Mouse (Mus musculus) stomach, embryonic 14.5 days (tissue): ENCODE data around the gene Skil. TPM values are rescaled to one million over a fixed set of nuclear protein-coding genes. Genes with fewer than 3 reads are reported as not detected.

Experiments
- ATAC-seq: fragments of 200-750 bp; cut with Nextera tagmentation; 2 replicates; pipeline ENCODE4 v1.8.0; 2017; ENCODE audit warnings: low read depth, moderate TSS enrichment; ENCODE audit not compliant: insufficient number of reproducible peaks, insufficient read depth, low FRiP score
- H3K27ac ChIP-seq: fragments of 300-500 bp; sonication (generic); 2 replicates; pipeline ENCODE4 v1.5.1; 2014; ENCODE audit warnings: mild to moderate bottlenecking, low read length, moderate library complexity, mixed read lengths
- H3K27me3 ChIP-seq: fragments of 300-500 bp; sonication (generic); 2 replicates; pipeline ENCODE4 v1.6.1; 2014; ENCODE audit warnings: low read length, control low read depth, mixed read lengths; ENCODE audit not compliant: control insufficient read depth, insufficient read depth
- H3K36me3 ChIP-seq: fragments of 300-500 bp; sonication (generic); 2 replicates; pipeline ENCODE4 v1.6.1; 2014; ENCODE audit warnings: mild to moderate bottlenecking, control low read depth, low read length, moderate library complexity, mixed read lengths; ENCODE audit not compliant: control insufficient read depth, insufficient read depth
- H3K4me1 ChIP-seq: fragments of 300-500 bp; sonication (generic); 2 replicates; pipeline ENCODE4 v1.6.1; 2014; ENCODE audit warnings: low read length, control low read depth, mixed read lengths; ENCODE audit not compliant: control insufficient read depth, insufficient read depth
- H3K4me2 ChIP-seq: fragments of 300-500 bp; sonication (generic); replicated peaks from 2 replicates; pipeline ENCODE4 v1.6.1; 2014; ENCODE audit warnings: low read depth, low read length, control low read depth
- H3K4me3 ChIP-seq: fragments of 300-500 bp; sonication (generic); 2 replicates; pipeline ENCODE4 v1.5.1; 2014; ENCODE audit warnings: low read depth, low read length, control low read depth
- H3K9ac ChIP-seq: fragments of 300-500 bp; sonication (generic); replicated peaks from 2 replicates; pipeline ENCODE4 v1.6.1; 2014; ENCODE audit warnings: low read depth, mild to moderate bottlenecking, control low read depth, low read length, moderate library complexity, mixed read lengths
- H3K9me3 ChIP-seq: fragments of 300-500 bp; sonication (generic); 2 replicates; pipeline ENCODE4 v1.6.1; 2016; ENCODE audit warnings: low read depth, low read length, control low read depth; ENCODE audit not compliant: control insufficient read depth
- WGBS: fragments of 180-500 bp; shearing (Covaris S2); extraction: QIAGEN DNeasy Blood & Tissue Kit; methylation state at CpG from one replicate; pipeline ENCODE4 v1.1.7; 2014; 5-methylcytosine and 5-hydroxymethylcytosine counted together
- polyA plus RNA-seq: library from polyadenylated mRNA; unstranded; fragments of >200 nt; fragmentation: Nextera tagmentation; extraction: Ambion mirVana; gene quantifications from 2 replicates; pipeline ENCODE4 v1.2.1, GENCODE M21; 2014

Gene Skil
- polyA plus RNA-seq, 1 experiment from 2014 or later: 27.6 TPM

DNA sequence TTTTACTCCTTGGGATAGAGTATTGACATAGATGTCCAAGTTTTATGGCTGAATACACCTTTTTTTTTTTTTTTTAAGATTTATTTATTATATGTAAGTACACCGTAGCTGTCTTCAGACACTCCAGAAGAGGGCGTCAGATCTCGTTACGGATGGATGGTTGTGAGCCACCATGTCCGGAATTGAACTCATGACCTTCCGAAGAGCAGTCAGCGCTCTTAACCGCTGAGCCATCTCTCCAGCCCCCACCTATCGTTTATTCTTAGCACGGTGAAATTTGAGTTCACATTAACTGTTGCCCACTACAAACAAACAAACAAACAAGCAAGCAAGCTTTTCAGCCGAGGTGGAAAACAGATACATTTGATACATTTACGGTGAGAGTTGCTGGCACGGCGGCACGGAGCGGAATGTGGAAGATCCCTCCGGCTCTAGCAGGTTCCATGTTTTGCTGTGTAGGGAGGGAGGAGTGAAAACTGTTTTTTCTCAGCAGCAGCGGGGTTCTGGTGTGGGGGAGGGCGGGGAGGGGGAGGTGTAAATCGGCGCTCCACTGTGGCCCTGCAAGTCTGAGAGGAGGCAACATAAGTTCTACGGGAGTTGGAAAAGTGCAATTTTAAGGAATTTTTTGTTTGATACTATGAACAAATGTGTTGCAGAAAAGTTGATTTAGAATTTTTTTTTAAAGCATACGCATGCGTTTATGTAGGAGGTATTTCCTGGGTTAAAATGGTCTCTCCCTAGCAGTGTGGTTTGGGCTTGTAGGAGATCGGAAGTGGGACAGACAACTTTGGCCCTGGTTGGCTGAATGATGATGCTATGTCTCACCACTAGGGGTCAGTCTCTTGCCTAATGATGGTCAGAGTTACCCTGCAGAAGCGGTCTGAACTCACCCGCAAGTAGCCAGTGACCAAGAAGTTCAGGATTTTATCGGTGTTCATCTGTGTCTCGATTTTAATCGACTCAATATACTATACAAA is 37.9 kb upstream of the Skil start:
- Histone ChIP-seq H3K36me3 (peaks cover 6% of the 10 kb centered on the region; the same call in 1 of the 2 replicates), H3K4me1 (no peaks in the 10 kb centered on the region), H3K27ac (peak overlapping the region; percentile 85), H3K27me3 (no peaks in the 10 kb centered on the region), H3K4me2 (peak overlapping the region; percentile 39), H3K9ac (peak overlapping the region; percentile 36; the same call in 1 of the 2 replicates), H3K9me3 (no peaks in the 10 kb centered on the region), H3K4me3 (peak overlapping the region; percentile 40)
- WGBS: 2% methylated on average over 30 of the region's 30 CpGs
- ATAC-seq: peak; percentile 89

DNA sequence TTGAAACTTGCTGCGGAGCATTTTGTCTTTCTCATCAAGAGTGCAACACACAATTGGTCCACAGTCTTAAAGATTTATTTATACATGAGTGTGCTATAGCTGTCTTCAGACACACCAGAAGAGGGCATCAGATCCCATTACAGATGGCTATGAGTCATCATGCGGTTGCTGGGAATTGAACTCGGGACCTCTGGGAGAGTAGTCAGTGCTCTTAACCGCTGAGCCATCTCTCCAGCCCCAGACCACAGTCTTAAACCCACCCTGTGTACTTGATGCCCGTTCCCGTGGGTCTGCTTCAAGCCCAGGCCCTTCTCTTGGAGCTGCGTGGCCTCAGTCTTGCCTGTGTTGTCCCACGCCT is 34.1 kb upstream of the Skil start:
- ATAC-seq: no peak
- no peak overlapping the region for H3K27ac ChIP-seq
- no peak overlapping the region for H3K9ac ChIP-seq
- H3K4me1 ChIP-seq: no peaks in the 10 kb centered on the region
- WGBS: 78% methylated on average over 8 of the region's 8 CpGs
- H3K27me3 ChIP-seq: no peaks in the 10 kb centered on the region
- no peaks in the 10 kb centered on the region for H3K36me3 ChIP-seq
- 0 out of 2 replicates have a peak overlapping the region, but pooled peaks have one; percentile 10 for H3K4me2 ChIP-seq
- H3K9me3 ChIP-seq: no peaks in the 10 kb centered on the region
- no peak overlapping the region for H3K4me3 ChIP-seq

DNA sequence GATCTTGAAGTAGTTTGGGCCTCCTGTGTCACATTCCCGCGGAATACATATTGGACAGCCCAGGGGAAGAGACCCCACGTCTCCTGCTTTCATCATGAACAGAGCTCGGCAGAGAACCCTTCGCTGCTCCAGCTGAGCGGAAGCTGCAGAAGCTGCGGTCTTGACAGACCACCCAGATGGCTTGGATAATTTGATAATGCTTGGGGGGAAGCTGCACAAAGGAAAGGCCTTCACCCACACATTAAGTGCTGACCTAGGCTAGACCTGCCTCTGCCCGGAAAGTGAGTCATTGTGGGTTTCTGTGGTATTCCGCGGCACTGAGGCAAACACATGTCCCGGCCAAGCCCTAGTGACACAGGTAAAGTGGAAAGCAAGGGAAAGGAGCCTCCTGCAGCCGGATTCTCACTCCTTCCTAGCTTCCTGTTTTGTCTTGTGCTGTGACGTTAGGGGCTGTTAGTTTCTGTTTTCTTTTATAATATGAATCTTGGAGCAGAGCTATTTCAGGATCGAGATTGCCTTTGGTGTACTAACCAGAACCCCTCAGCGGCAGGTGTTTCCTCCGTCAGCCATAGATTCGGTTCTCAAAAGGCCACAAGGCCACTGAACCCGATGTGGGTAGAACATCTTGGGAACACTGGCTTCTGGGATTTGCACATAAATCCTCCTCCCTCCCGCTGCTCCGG is 33.6 kb upstream of the Skil start:
- Histone ChIP-seq H3K9me3 (no peaks in the 10 kb centered on the region), H3K4me3 (no peak overlapping the region), H3K4me2 (0 out of 2 replicates have a peak overlapping the region, but pooled peaks have one; percentile 10), H3K27ac (no peak overlapping the region), H3K36me3 (no peaks in the 10 kb centered on the region), H3K9ac (no peak overlapping the region), H3K4me1 (no peaks in the 10 kb centered on the region), H3K27me3 (no peaks in the 10 kb centered on the region)
- 57% methylated on average over 20 of the region's 20 CpGs for WGBS
- ATAC-seq: no peak

DNA sequence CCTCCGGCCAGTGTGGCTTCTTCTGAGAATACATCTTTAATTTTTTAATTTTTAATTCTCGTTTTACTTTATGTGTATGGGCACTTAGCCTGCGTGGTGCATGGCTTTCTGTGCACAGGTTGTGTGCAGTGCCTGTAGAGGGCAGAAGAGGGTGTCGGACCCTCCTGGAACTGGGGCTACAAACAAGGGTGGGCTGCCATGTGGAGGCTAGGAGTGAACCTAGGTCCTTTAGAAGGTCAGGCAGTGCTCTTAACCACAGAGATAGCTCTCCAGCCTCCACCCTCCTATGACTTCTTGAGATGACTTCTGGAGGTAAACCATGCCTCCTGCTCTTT is 33.1 kb upstream of the Skil start:
- Histone ChIP-seq H3K4me1 (no peaks in the 10 kb centered on the region), H3K27ac (no peak overlapping the region), H3K27me3 (no peaks in the 10 kb centered on the region), H3K36me3 (no peaks in the 10 kb centered on the region), H3K4me2 (no peak overlapping the region), H3K9me3 (no peaks in the 10 kb centered on the region), H3K4me3 (no peak overlapping the region), H3K9ac (no peak overlapping the region)
- no peak for ATAC-seq
- 78% methylated on average over 4 of the region's 4 CpGs for WGBS

DNA sequence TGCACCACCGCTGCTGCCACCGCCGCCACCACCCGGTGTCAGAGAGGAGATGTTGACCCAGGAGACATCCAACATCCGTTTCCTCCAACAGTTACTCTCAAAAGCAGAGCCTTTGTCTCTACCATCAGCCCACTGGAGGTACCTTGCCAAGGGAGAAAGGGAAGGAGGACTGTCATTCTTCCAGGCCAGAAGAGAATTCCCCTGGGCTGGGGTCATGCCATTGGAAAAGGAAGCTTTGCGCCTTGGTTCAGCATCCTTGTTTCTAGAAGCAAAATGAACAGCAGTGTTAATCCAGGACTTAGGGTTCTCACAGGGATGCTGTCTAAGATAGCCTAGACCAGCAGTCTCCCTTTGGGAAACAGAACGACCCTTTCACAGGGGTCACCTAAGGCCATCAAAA is 32.5 kb upstream of the Skil start:
- H3K4me1 ChIP-seq: no peaks in the 10 kb centered on the region
- no peak overlapping the region for H3K4me3 ChIP-seq
- H3K27me3 ChIP-seq: no peaks in the 10 kb centered on the region
- no peaks in the 10 kb centered on the region for H3K36me3 ChIP-seq
- H3K9me3 ChIP-seq: no peaks in the 10 kb centered on the region
- H3K4me2 ChIP-seq: no peak overlapping the region
- H3K9ac ChIP-seq: no peak overlapping the region
- ATAC-seq: no peak
- no peak overlapping the region for H3K27ac ChIP-seq
- 84% methylated on average over 7 of the region's 7 CpGs for WGBS

DNA sequence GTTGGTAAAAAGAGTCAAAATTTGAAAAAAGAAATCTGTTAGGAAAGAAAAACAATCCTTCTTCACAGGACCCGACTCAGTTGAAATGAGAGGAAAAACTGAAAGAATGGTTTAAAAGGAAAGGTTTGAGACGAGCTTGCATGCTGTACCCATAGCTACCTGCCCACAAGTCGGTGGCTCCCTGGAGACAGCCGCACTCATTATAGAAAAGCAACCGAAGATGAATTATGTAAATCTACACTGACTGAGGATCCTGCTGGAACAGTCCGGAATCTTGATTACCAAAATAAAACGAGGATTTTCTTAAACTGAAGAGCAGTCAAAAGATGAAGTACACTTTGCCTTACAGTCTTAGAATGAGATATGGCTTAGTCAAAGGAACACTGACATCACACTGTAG is 26.4 kb upstream of the Skil start:
- H3K4me1 ChIP-seq: no peaks in the 10 kb centered on the region
- WGBS: 83% methylated on average over 7 of the region's 7 CpGs
- H3K9ac ChIP-seq: no peak overlapping the region
- H3K36me3 ChIP-seq: no peaks in the 10 kb centered on the region
- no peak overlapping the region for H3K4me2 ChIP-seq
- no peaks in the 10 kb centered on the region for H3K9me3 ChIP-seq
- no peaks in the 10 kb centered on the region for H3K27me3 ChIP-seq
- no peak overlapping the region for H3K4me3 ChIP-seq
- no peak for ATAC-seq
- no peak overlapping the region for H3K27ac ChIP-seq

DNA sequence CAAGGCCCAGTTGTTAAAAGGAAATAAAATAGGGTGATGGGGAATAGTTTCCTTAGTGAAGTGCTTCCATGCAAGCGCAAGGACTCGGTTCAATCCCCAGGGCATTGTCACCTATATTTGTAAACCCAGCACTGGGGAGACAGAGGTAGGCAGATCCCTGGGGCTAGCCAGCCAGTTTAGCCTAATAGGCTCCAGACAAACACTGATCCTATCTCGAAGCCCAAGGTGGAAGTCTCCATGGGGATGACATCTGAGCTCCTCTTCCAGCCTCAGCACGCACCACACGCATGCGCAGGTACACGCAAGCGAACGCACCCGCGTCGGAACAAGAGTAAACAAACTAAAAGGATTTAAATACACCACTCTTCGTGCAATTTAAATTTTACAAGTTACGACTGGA is 23.1 kb upstream of the Skil start:
- Histone ChIP-seq H3K9ac (no peak overlapping the region), H3K36me3 (no peaks in the 10 kb centered on the region), H3K4me3 (no peak overlapping the region), H3K4me2 (no peak overlapping the region), H3K4me1 (no peaks in the 10 kb centered on the region), H3K27ac (no peak overlapping the region), H3K9me3 (no peaks in the 10 kb centered on the region), H3K27me3 (no peaks in the 10 kb centered on the region)
- no peak for ATAC-seq
- WGBS: 87% methylated on average over 14 of the region's 14 CpGs

DNA sequence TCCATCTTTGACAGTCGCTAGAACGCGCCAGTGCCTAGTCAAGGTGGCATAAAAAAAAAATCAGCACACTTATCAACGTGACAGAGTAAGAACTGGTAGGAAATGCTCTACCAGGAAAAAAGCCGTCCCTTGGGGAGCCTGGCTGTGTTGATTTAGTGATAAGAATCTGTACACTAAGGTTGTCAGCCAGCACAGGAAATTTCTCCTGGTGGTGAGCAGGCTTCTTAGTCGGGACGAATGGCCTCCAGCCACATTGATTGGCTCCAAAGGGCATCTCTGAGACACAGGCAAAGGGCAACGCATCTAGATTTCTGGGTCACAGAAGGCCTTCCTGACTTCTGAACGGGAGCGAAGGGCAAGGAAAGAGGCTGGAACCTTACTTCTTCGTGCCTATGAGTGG is 19.1 kb upstream of the Skil start:
- peak; percentile 37; the same call in 1 of the 2 replicates for ATAC-seq
- no peak overlapping the region for H3K27ac ChIP-seq

More for the DNA sequence above, 19.1 kb upstream of the Skil start:
- Histone ChIP-seq H3K4me2 (no peak overlapping the region), H3K27me3 (no peaks in the 10 kb centered on the region), H3K9ac (no peak overlapping the region), H3K4me3 (no peak overlapping the region), H3K36me3 (no peaks in the 10 kb centered on the region), H3K4me1 (no peaks in the 10 kb centered on the region), H3K9me3 (no peaks in the 10 kb centered on the region)
- WGBS: 39% methylated on average over 11 of the region's 11 CpGs
